Mouse (Mus musculus): ENCODE measurements around the gene Baz2a. TPM values are rescaled to one million over a fixed set of nuclear protein-coding genes. Genes with fewer than 3 reads are reported as not detected.

The Baz2a gene
- total and polyA plus RNA-seq, 2 experiments = 6.6 to 12.3 TPM

- Histone ChIP-seq H3K4me3 (ENCODE audit: insufficient read depth, low read depth, low read length) (no peak overlapping the region), H3K27me3 (ENCODE audit: control insufficient read depth, insufficient read depth, low read length) (no peaks in the 10 kb centered on the region), H3K79me2 (ENCODE audit: control insufficient read depth, insufficient read depth, low read length) (no peaks in the 10 kb centered on the region), H3K9ac (ENCODE audit: low read depth, low read length) (no peak overlapping the region), H3K27ac (replicated peaks; ENCODE audit: insufficient read depth, low read depth, low read length) (no peak overlapping the region), H3K4me1 (ENCODE audit: control insufficient read depth, insufficient read depth, low read length) (no peaks in the 10 kb centered on the region; the same call in 1 of the 2 replicates), H3K36me3 (ENCODE audit: control insufficient read depth, insufficient read depth, low read length) (peaks cover 43% of the 10 kb centered on the region)
- 87% methylated on average over 8 of the region's 8 CpGs for WGBS
- TF ChIP-seq POLR2A (IDR thresholded peaks at IDR 0.05; ENCODE audit: extremely low read depth, insufficient read depth, low read length) (no peak), CTCF (IDR thresholded peaks at IDR 0.05; ENCODE audit: low read depth, low read length) (no peak)
- no peak for DNase-seq (ENCODE audit: extremely low read depth, low read depth, low spot score)
Observed at GRCm38 (mm10) chr10:128128143-128128542, 36.8 kb downstream of the Baz2a start.

- peak; percentile 26 for DNase-seq (ENCODE audit: extremely low read depth, low read depth, low spot score)
Observed at GRCm38 (mm10) chr10:128131297-128131696, 39.9 kb downstream of the Baz2a start.

GRCm38 (mm10) chr10:128131812-128132211 lies 40.4 kb downstream of the Baz2a start:
- Histone ChIP-seq H3K4me1 (ENCODE audit: control insufficient read depth, insufficient read depth, low read length) (no peaks in the 10 kb centered on the region; the same call in 1 of the 2 replicates), H3K27ac (replicated peaks; ENCODE audit: insufficient read depth, low read depth, low read length) (no peak overlapping the region)
- TF ChIP-seq POLR2A (IDR thresholded peaks at IDR 0.05; ENCODE audit: extremely low read depth, insufficient read depth, low read length) = no peak
- TF ChIP-seq CTCF (IDR thresholded peaks at IDR 0.05; ENCODE audit: low read depth, low read length) = no peak

More at GRCm38 (mm10) chr10:128131297-128131696, 39.9 kb downstream of the Baz2a start:
- Histone ChIP-seq H3K9ac (ENCODE audit: low read depth, low read length) (no peak overlapping the region), H3K27me3 (ENCODE audit: control insufficient read depth, insufficient read depth, low read length) (no peaks in the 10 kb centered on the region), H3K36me3 (ENCODE audit: control insufficient read depth, insufficient read depth, low read length) (peaks cover 16% of the 10 kb centered on the region), H3K4me1 (ENCODE audit: control insufficient read depth, insufficient read depth, low read length) (no peaks in the 10 kb centered on the region; the same call in 1 of the 2 replicates), H3K27ac (replicated peaks; ENCODE audit: insufficient read depth, low read depth, low read length) (no peak overlapping the region), H3K4me3 (ENCODE audit: insufficient read depth, low read depth, low read length) (no peak overlapping the region), H3K79me2 (ENCODE audit: control insufficient read depth, insufficient read depth, low read length) (no peaks in the 10 kb centered on the region)
- TF ChIP-seq POLR2A (IDR thresholded peaks at IDR 0.05; ENCODE audit: extremely low read depth, insufficient read depth, low read length) = no peak
- no peak for TF ChIP-seq CTCF (IDR thresholded peaks at IDR 0.05; ENCODE audit: low read depth, low read length)
- 46% methylated on average over 3 of the region's 3 CpGs for WGBS

GRCm38 (mm10) chr10:128133650-128134332 lies 42.4 kb downstream of the Baz2a start:
- Histone ChIP-seq H3K4me1 (ENCODE audit: control insufficient read depth, insufficient read depth, low read length) (no peaks in the 10 kb centered on the region; the same call in 1 of the 2 replicates), H3K36me3 (ENCODE audit: control insufficient read depth, insufficient read depth, low read length) (peaks cover 7% of the 10 kb centered on the region), H3K79me2 (ENCODE audit: control insufficient read depth, insufficient read depth, low read length) (no peaks in the 10 kb centered on the region), H3K4me3 (ENCODE audit: insufficient read depth, low read depth, low read length) (no peak overlapping the region), H3K9ac (ENCODE audit: low read depth, low read length) (no peak overlapping the region), H3K27me3 (ENCODE audit: control insufficient read depth, insufficient read depth, low read length) (no peaks in the 10 kb centered on the region), H3K27ac (replicated peaks; ENCODE audit: insufficient read depth, low read depth, low read length) (no peak overlapping the region)
- TF ChIP-seq POLR2A (IDR thresholded peaks at IDR 0.05; ENCODE audit: extremely low read depth, insufficient read depth, low read length) (no peak), CTCF (IDR thresholded peaks at IDR 0.05; ENCODE audit: low read depth, low read length) (no peak)
- WGBS = 67% methylated on average over 13 of the region's 13 CpGs
- DNase-seq (ENCODE audit: extremely low read depth, low read depth, low spot score) = no peak

More at GRCm38 (mm10) chr10:128131812-128132211, 40.4 kb downstream of the Baz2a start:
- Histone ChIP-seq H3K36me3 (ENCODE audit: control insufficient read depth, insufficient read depth, low read length) (peaks cover 12% of the 10 kb centered on the region), H3K79me2 (ENCODE audit: control insufficient read depth, insufficient read depth, low read length) (no peaks in the 10 kb centered on the region), H3K9ac (ENCODE audit: low read depth, low read length) (no peak overlapping the region), H3K4me3 (ENCODE audit: insufficient read depth, low read depth, low read length) (no peak overlapping the region), H3K27me3 (ENCODE audit: control insufficient read depth, insufficient read depth, low read length) (no peaks in the 10 kb centered on the region)
- no peak for DNase-seq (ENCODE audit: extremely low read depth, low read depth, low spot score)

GRCm38 (mm10) chr10:128135374-128135773 lies 44.0 kb downstream of the Baz2a start:
- no peaks in the 10 kb centered on the region; the same call in 1 of the 2 replicates for H3K4me1 ChIP-seq (ENCODE audit: control insufficient read depth, insufficient read depth, low read length)
- DNase-seq (ENCODE audit: extremely low read depth, low read depth, low spot score) = no peak
- no peak overlapping the region for H3K27ac ChIP-seq (replicated peaks; ENCODE audit: insufficient read depth, low read depth, low read length)
- TF ChIP-seq CTCF (IDR thresholded peaks at IDR 0.05; ENCODE audit: low read depth, low read length) = no peak
- no peak for TF ChIP-seq POLR2A (IDR thresholded peaks at IDR 0.05; ENCODE audit: extremely low read depth, insufficient read depth, low read length)
- H3K79me2 ChIP-seq (ENCODE audit: control insufficient read depth, insufficient read depth, low read length) = no peaks in the 10 kb centered on the region
- no peak overlapping the region for H3K4me3 ChIP-seq (ENCODE audit: insufficient read depth, low read depth, low read length)
- H3K27me3 ChIP-seq (ENCODE audit: control insufficient read depth, insufficient read depth, low read length) = no peaks in the 10 kb centered on the region
- H3K9ac ChIP-seq (ENCODE audit: low read depth, low read length) = no peak overlapping the region
- 90% methylated on average over 6 of the region's 6 CpGs for WGBS
- peaks cover 3% of the 10 kb centered on the region; the same call in 1 of the 2 replicates for H3K36me3 ChIP-seq (ENCODE audit: control insufficient read depth, insufficient read depth, low read length)

Measured in liver, adult 2 months (tissue).